In genomic region chr19:15052642-15053239, GRCm38 (mm10) we compare ENCODE assay signal across 24 mouse cellular contexts.
DNase-seq lines count a peak whose midpoint lies in the region; ATAC-seq lines count a peak whose summit lies in the region.
"Had no signal": no experiment of that assay in that cellular context is flagged by ENCODE, and none has a peak within 500 bp of the region (broad histone marks: within the 10 kb centered on the region; RNA-seq: fewer than 3 reads in every experiment).

No protein-coding gene starts in this region.

- H3K4me1 ChIP-seq in neural tube, embryonic 13.5 days (replicated peaks), result peaks cover 20% of the 10 kb centered on the region
- peaks cover 14% of the 10 kb centered on the region for H3K4me1 ChIP-seq in forebrain, embryonic 16.5 days (replicated peaks; ENCODE audit: control insufficient read depth, insufficient read depth, low read length)
- H3K4me1 ChIP-seq in midbrain, embryonic 13.5 days (replicated peaks), result peaks cover 18% of the 10 kb centered on the region
- H3K4me1 ChIP-seq: hindbrain, embryonic 15.5 days; intestine, embryonic 15.5 days; liver, embryonic 12.5 days had no signal

- H3K4me3 ChIP-seq in neural tube, embryonic 13.5 days, result no peak overlapping the region
- no peak overlapping the region for H3K4me3 ChIP-seq in forebrain, embryonic 16.5 days (replicated peaks; ENCODE audit: low read length)
- H3K4me3 ChIP-seq in midbrain, embryonic 13.5 days (replicated peaks), result no peak overlapping the region
- H3K4me3 ChIP-seq: hindbrain, embryonic 15.5 days; intestine, embryonic 15.5 days; limb, embryonic 12.5 days; liver, embryonic 12.5 days; midbrain, embryonic 12.5 days; neural tube, embryonic 12.5 days had no signal

- H3K9me3 ChIP-seq in neural tube, embryonic 13.5 days, result no peaks in the 10 kb centered on the region
- no peaks in the 10 kb centered on the region for H3K9me3 ChIP-seq in forebrain, embryonic 16.5 days (ENCODE audit: control insufficient read depth, low read length)
- H3K9me3 ChIP-seq in midbrain, embryonic 13.5 days, result no peaks in the 10 kb centered on the region
- H3K9me3 ChIP-seq: G1E; hindbrain, embryonic 15.5 days; intestine, embryonic 15.5 days; limb, embryonic 12.5 days; liver, embryonic 12.5 days; midbrain, embryonic 12.5 days; neural tube, embryonic 12.5 days had no signal

- no peaks in the 10 kb centered on the region for H3K27me3 ChIP-seq in neural tube, embryonic 13.5 days
- H3K27me3 ChIP-seq in forebrain, embryonic 16.5 days (replicated peaks; ENCODE audit: control insufficient read depth, insufficient read depth, low read length), result no peaks in the 10 kb centered on the region; the same call in 1 of the 2 replicates
- peaks cover 5% of the 10 kb centered on the region; the same call in 1 of the 2 replicates for H3K27me3 ChIP-seq in midbrain, embryonic 13.5 days
- H3K27me3 ChIP-seq: CH12.LX; intestine, embryonic 15.5 days; limb, embryonic 12.5 days; liver, embryonic 12.5 days; neural tube, embryonic 12.5 days had no signal

- 0 out of 2 replicates have a peak overlapping the region, but pooled peaks have one; percentile 9 for H3K27ac ChIP-seq in neural tube, embryonic 13.5 days (replicated peaks)
- H3K27ac ChIP-seq in forebrain, embryonic 16.5 days (ENCODE audit: low read length), result no peak overlapping the region; the same call in 1 of the 2 replicates
- no peak overlapping the region for H3K27ac ChIP-seq in midbrain, embryonic 13.5 days
- H3K27ac ChIP-seq: hindbrain, embryonic 15.5 days; intestine, embryonic 15.5 days; limb, embryonic 12.5 days; liver, embryonic 12.5 days; midbrain, embryonic 12.5 days; neural tube, embryonic 12.5 days had no signal

- H3K36me3 ChIP-seq in neural tube, embryonic 13.5 days, result no peaks in the 10 kb centered on the region
- H3K36me3 ChIP-seq in forebrain, embryonic 16.5 days (ENCODE audit: control insufficient read depth, insufficient read depth), result no peaks in the 10 kb centered on the region
- no peaks in the 10 kb centered on the region for H3K36me3 ChIP-seq in midbrain, embryonic 13.5 days
- H3K36me3 ChIP-seq: G1E; hindbrain, embryonic 15.5 days; intestine, embryonic 15.5 days; limb, embryonic 12.5 days; liver, embryonic 12.5 days; midbrain, embryonic 12.5 days; neural tube, embryonic 12.5 days had no signal

- DNase-seq in layer of hippocampus, adult 11-12 months (ENCODE audit: low spot score), result peak; percentile 8
- no peak for DNase-seq in layer of hippocampus, postnatal 14 days (ENCODE audit: low spot score in 2 of 2)
- no peak for DNase-seq in neural tube, embryonic 10.5 days (ENCODE audit: extremely low spot score, low spot score)
- DNase-seq in gastrocnemius, adult 8-10 months (ENCODE audit: low spot score in 2 of 2), result no peak
- DNase-seq: adrenal gland, adult 2 months; B cell, adult 2 months; cerebellum, adult 8-10 months; kidney, adult 9 months; kidney, postnatal 14 days; lung, adult 18-20 months; lung, postnatal 10 days; thymus, adult 2 months had no signal

- H3K4me2 ChIP-seq in neural tube, embryonic 13.5 days, result no peak overlapping the region
- peak overlapping the region; percentile 34 for H3K4me2 ChIP-seq in forebrain, embryonic 16.5 days (ENCODE audit: low read length)
- no peak overlapping the region for H3K4me2 ChIP-seq in midbrain, embryonic 13.5 days (replicated peaks)
- H3K4me2 ChIP-seq: hindbrain, embryonic 15.5 days; intestine, embryonic 15.5 days; limb, embryonic 12.5 days; liver, embryonic 12.5 days; midbrain, embryonic 12.5 days; neural tube, embryonic 12.5 days had no signal

- 66% methylated on average over 10 of the region's 10 CpGs for WGBS in neural tube, embryonic 13.5 days
- 26% methylated on average over 10 of the region's 10 CpGs for WGBS in forebrain, embryonic 16.5 days
- WGBS in midbrain, embryonic 13.5 days, result 69% methylated on average over 10 of the region's 10 CpGs

- no peak for ATAC-seq in neural tube, embryonic 13.5 days (ENCODE audit: low read depth)
- ATAC-seq in forebrain, embryonic 16.5 days, result peak; percentile 74
- ATAC-seq in midbrain, embryonic 13.5 days, result no peak
- ATAC-seq: intestine, embryonic 15.5 days; liver, embryonic 12.5 days; Patski had no signal

- H3K9ac ChIP-seq in neural tube, embryonic 13.5 days, result 0 out of 2 replicates have a peak overlapping the region, but pooled peaks have one; percentile 0
- H3K9ac ChIP-seq in forebrain, embryonic 16.5 days (replicated peaks; ENCODE audit: low read depth, low read length), result peak overlapping the region; percentile 36
- no peak overlapping the region for H3K9ac ChIP-seq in midbrain, embryonic 13.5 days (replicated peaks)
- H3K9ac ChIP-seq: hindbrain, embryonic 15.5 days; intestine, embryonic 15.5 days; limb, embryonic 12.5 days; liver, embryonic 12.5 days; midbrain, embryonic 12.5 days; neural tube, embryonic 12.5 days had no signal
